Mouse (Mus musculus) hindbrain, embryonic 12.5 days (tissue): ENCODE results near the gene Chrng. TPM values are rescaled to one million over a fixed set of nuclear protein-coding genes. Genes with fewer than 3 reads are reported as not detected.

Source experiments
- ATAC-seq: fragments of 200-750 bp; cut with Nextera tagmentation; 2 replicates; pipeline ENCODE4 v1.8.0; 2017; ENCODE audit warnings: moderate TSS enrichment; ENCODE audit not compliant: low FRiP score
- H3K27ac ChIP-seq: fragments of 300-500 bp; sonication (generic); 2 replicates; pipeline ENCODE4 v1.5.1; 2016; ENCODE audit warnings: mild to moderate bottlenecking
- H3K27me3 ChIP-seq: fragments of 300-500 bp; sonication (generic); 2 replicates; pipeline ENCODE4 v1.6.1; 2016; ENCODE audit warnings: mild to moderate bottlenecking
- H3K36me3 ChIP-seq: fragments of 300-500 bp; sonication (generic); 2 replicates; pipeline ENCODE4 v1.6.1; 2016; ENCODE audit warnings: mild to moderate bottlenecking
- H3K4me1 ChIP-seq: fragments of 300-500 bp; sonication (generic); 2 replicates; pipeline ENCODE4 v1.6.1; 2016
- H3K4me2 ChIP-seq: fragments of 300-500 bp; sonication (generic); replicated peaks from 2 replicates; pipeline ENCODE4 v1.6.1; 2016; ENCODE audit warnings: mild to moderate bottlenecking
- H3K4me3 ChIP-seq: fragments of 300-500 bp; sonication (generic); 2 replicates; pipeline ENCODE4 v1.5.1; 2016; ENCODE audit warnings: mild to moderate bottlenecking
- H3K9ac ChIP-seq: fragments of 300-500 bp; sonication (generic); 2 replicates; pipeline ENCODE4 v1.6.1; 2016; ENCODE audit warnings: mild to moderate bottlenecking, moderate library complexity
- H3K9me3 ChIP-seq: fragments of 300-500 bp; sonication (generic); replicated peaks from 2 replicates; pipeline ENCODE4 v1.6.1; 2016; ENCODE audit warnings: mild to moderate bottlenecking
- WGBS: fragments of 180-500 bp; shearing (Covaris S2); methylation state at CpG from one replicate; pipeline ENCODE4 v1.1.7; 2016; 5-methylcytosine and 5-hydroxymethylcytosine counted together
- polyA plus RNA-seq: library from polyadenylated mRNA; unstranded; fragments of >200 nt; fragmentation: Nextera tagmentation; extraction: Ambion mirVana; gene quantifications from 2 replicates; pipeline ENCODE4 v1.2.1, GENCODE M21; 2016

Chrng gene
- polyA plus RNA-seq, 1 experiment from 2014 or later: 0.90 TPM

DNA sequence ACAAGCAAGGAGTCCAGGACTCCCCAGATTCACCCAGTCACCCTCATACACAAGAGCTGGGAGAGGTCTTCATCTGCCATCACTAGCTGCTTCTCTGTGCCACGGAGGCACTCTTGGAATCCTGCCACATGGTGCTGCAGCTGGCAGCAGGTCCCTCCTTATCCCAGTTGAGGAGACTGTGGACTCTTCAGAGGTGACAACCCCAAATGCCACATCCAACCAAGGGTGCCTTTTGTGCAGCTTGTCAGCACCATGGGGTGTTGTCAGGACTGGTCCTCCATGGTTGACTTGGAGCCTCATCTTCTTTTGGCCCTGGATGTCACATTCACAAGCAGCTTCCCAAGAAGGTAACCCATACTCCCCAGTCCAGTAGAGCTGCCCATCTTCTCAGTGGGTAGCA is 2.6 kb upstream of the Chrng start:
- H3K27ac ChIP-seq: no peak overlapping the region
- 45% methylated on average over 1 of the region's 1 CpGs for WGBS
- no peaks in the 10 kb centered on the region for H3K9me3 ChIP-seq
- ATAC-seq: no peak
- peaks cover 16% of the 10 kb centered on the region; the same call in 1 of the 2 replicates for H3K27me3 ChIP-seq
- no peak overlapping the region for H3K4me2 ChIP-seq
- no peak overlapping the region for H3K9ac ChIP-seq
- H3K36me3 ChIP-seq: no peaks in the 10 kb centered on the region
- H3K4me1 ChIP-seq: peaks cover 5% of the 10 kb centered on the region; the same call in 1 of the 2 replicates
- no peak overlapping the region for H3K4me3 ChIP-seq

- H3K9ac ChIP-seq: no peak overlapping the region
- ATAC-seq: no peak
- no peak overlapping the region for H3K4me3 ChIP-seq
- H3K4me1 ChIP-seq: peaks cover 5% of the 10 kb centered on the region; the same call in 1 of the 2 replicates
- H3K36me3 ChIP-seq: no peaks in the 10 kb centered on the region
- WGBS: 85% methylated on average over 5 of the region's 5 CpGs
- H3K27ac ChIP-seq: no peak overlapping the region
- no peaks in the 10 kb centered on the region for H3K9me3 ChIP-seq
- no peak overlapping the region for H3K4me2 ChIP-seq
- H3K27me3 ChIP-seq: peaks cover 27% of the 10 kb centered on the region
Measured at GRCm38 (mm10) chr1:87203779-87204178, 678 bp upstream of the Chrng start.

- H3K36me3 ChIP-seq: no peaks in the 10 kb centered on the region
- H3K27ac ChIP-seq: no peak overlapping the region
Measured at GRCm38 (mm10) chr1:87205038-87205437, 581 bp downstream of the Chrng start.

DNA sequence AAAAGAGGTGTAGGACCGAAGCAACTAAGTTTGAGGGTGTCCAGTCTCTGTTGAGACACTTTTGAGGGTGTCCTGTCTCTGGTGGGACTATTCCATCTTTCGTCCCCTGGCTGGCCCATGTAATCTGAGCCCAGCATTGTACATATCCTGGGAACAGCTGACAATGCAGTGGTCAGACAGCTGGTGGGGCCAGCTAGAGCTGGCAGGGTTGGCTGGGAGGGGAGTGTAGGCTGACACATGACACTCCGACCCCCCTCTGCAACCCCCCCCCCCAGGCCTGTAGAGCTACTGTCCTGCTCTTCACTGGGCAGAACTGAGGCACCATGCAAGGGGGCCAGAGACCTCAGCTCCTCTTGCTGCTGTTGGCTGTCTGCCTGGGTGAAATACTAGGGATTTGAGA is 1.0 kb downstream of the Chrng start:
- no peak overlapping the region for H3K27ac ChIP-seq
- no peaks in the 10 kb centered on the region for H3K9me3 ChIP-seq
- H3K27me3 ChIP-seq: peaks cover 27% of the 10 kb centered on the region
- no peak for ATAC-seq
- H3K4me1 ChIP-seq: peaks cover 5% of the 10 kb centered on the region; the same call in 1 of the 2 replicates
- peak overlapping the region; percentile 8; the same call in 1 of the 2 replicates for H3K9ac ChIP-seq
- 37% methylated on average over 3 of the region's 3 CpGs for WGBS
- no peak overlapping the region for H3K4me2 ChIP-seq
- no peak overlapping the region for H3K4me3 ChIP-seq
- no peaks in the 10 kb centered on the region for H3K36me3 ChIP-seq

More at GRCm38 (mm10) chr1:87205038-87205437, 581 bp downstream of the Chrng start:
- Histone ChIP-seq H3K4me2 (no peak overlapping the region), H3K27me3 (peaks cover 27% of the 10 kb centered on the region), H3K4me1 (peaks cover 5% of the 10 kb centered on the region; the same call in 1 of the 2 replicates), H3K9ac (no peak overlapping the region), H3K4me3 (no peak overlapping the region), H3K9me3 (no peaks in the 10 kb centered on the region)
- 61% methylated on average over 6 of the region's 6 CpGs for WGBS
- no peak for ATAC-seq

GRCm38 (mm10) chr1:87206339-87206738 is 1.9 kb downstream of the Chrng start:
- ATAC-seq: no peak
- Histone ChIP-seq H3K4me3 (no peak overlapping the region), H3K27ac (no peak overlapping the region), H3K9ac (no peak overlapping the region), H3K4me1 (peaks cover 5% of the 10 kb centered on the region; the same call in 1 of the 2 replicates), H3K4me2 (no peak overlapping the region), H3K27me3 (peaks cover 27% of the 10 kb centered on the region), H3K9me3 (no peaks in the 10 kb centered on the region), H3K36me3 (no peaks in the 10 kb centered on the region)
- 24% methylated on average over 17 of the region's 17 CpGs for WGBS

- peaks cover 23% of the 10 kb centered on the region for H3K4me1 ChIP-seq
- peaks cover 15% of the 10 kb centered on the region for H3K27me3 ChIP-seq
- WGBS: 90% methylated on average over 4 of the region's 4 CpGs
- ATAC-seq: no peak
- H3K27ac ChIP-seq: no peak overlapping the region
- no peak overlapping the region for H3K4me2 ChIP-seq
- H3K36me3 ChIP-seq: no peaks in the 10 kb centered on the region
- no peak overlapping the region for H3K4me3 ChIP-seq
- H3K9me3 ChIP-seq: no peaks in the 10 kb centered on the region
- no peak overlapping the region for H3K9ac ChIP-seq
Measured at GRCm38 (mm10) chr1:87211431-87211830, 7.0 kb downstream of the Chrng start.

DNA sequence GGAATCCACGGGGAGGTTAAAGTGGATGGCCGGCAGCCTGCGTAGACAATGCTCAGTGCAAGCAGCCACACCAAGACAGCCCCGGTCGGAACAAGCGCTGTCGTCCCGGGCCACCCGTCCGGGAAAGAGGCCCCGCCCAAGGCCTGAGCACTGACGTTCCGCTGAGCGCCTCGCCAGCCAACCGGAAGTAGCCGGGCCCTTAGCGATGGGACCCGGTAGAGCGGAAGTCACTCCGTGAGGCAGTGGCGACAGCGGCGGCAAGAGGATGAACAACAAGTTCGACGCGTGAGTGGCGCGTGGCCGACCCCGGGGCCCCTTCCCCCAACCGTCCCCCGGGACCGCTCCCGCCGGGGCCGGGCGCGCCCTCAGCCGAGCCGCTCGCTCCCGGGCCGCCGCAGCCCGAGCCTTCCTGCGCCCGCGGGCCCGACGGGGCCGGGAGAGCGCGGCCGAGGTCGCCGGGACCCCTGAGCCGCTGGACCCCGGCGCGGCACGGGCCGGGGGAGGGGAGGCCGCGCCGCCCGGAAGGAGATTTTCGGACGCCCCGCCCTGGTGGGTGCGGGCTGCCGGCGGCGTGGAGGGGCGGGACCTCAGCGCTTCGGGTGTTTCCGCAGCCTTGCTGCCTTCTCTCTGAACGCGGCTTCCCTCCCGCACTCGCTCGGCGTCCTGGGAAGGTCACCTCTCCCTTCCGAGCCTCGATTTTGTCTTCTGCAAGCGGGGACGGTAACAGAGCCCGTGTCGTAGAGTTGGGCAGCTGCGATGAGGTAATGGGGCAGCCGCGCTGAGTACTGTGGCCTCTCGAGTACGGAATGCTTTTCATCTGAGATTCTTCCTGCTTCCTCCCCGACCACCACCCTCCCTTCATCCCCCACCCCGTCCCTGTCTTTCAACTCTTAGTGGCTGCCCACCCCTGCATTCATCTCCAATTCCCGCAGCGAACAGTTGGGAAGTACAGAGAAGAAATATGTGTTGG is 9.6 kb downstream of the Chrng start, which contains the start of gene Eif4e2:
Gene Eif4e2, plus strand, starts transcription at position 180 of the 970 bp plus-strand sequence.
- peak within 1 kb of the TSS; percentile 71 for H3K4me2 ChIP-seq
- no peaks in the 10 kb centered on the region for H3K36me3 ChIP-seq
- H3K9ac ChIP-seq: peak within 1 kb of the TSS; percentile 96
- WGBS: under 1% methylated on average over 86 of the region's 99 CpGs
- H3K9me3 ChIP-seq: no peaks in the 10 kb centered on the region
- peak within 1 kb of the TSS; percentile 99 for H3K27ac ChIP-seq
- H3K27me3 ChIP-seq: no peaks in the 10 kb centered on the region
- H3K4me1 ChIP-seq: peaks cover 31% of the 10 kb centered on the region
- ATAC-seq: peak; percentile 97
- H3K4me3 ChIP-seq: peak within 1 kb of the TSS; percentile 93

- H3K4me2 ChIP-seq: peak overlapping the region; percentile 71
- peak overlapping the region; percentile 93 for H3K4me3 ChIP-seq
- no peaks in the 10 kb centered on the region for H3K27me3 ChIP-seq
- peaks cover 31% of the 10 kb centered on the region for H3K4me1 ChIP-seq
- H3K27ac ChIP-seq: peak overlapping the region; percentile 99
- no peak for ATAC-seq
- 44% methylated on average over 4 of the region's 4 CpGs for WGBS
- H3K9me3 ChIP-seq: no peaks in the 10 kb centered on the region
- peaks cover 5% of the 10 kb centered on the region; the same call in 1 of the 2 replicates for H3K36me3 ChIP-seq
- peak overlapping the region; percentile 96 for H3K9ac ChIP-seq
Measured at GRCm38 (mm10) chr1:87214748-87215147, 10.3 kb downstream of the Chrng start.

DNA sequence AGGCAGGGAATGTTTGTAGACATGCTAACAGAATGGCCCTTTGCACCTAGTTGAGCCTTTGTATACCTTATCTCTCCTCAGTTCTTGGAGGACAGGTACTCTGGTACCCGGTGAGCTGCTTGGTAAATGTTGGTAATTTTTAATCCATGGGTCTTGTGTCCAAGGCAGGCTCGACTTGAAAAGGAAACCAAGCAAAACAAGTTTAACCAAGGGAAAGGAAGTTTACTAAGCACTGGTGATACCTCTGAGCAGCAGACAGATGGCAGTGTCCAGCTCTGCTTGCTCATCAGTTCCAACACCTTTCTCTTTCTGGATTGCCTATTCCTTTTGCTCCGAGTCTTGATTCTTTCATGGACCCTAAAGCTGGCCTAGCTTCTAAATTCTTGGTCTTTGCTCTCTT is 13.5 kb downstream of the Chrng start:
- Histone ChIP-seq H3K9me3 (no peaks in the 10 kb centered on the region), H3K36me3 (peaks cover 35% of the 10 kb centered on the region), H3K4me2 (no peak overlapping the region), H3K4me1 (peaks cover 29% of the 10 kb centered on the region), H3K9ac (no peak overlapping the region), H3K27me3 (no peaks in the 10 kb centered on the region), H3K4me3 (no peak overlapping the region), H3K27ac (no peak overlapping the region)
- no peak for ATAC-seq
- 63% methylated on average over 3 of the region's 3 CpGs for WGBS

GRCm38 (mm10) chr1:87225739-87226138 is 21.3 kb downstream of the Chrng start:
- 98% methylated on average over 8 of the region's 8 CpGs for WGBS
- no peak for ATAC-seq
- H3K27me3 ChIP-seq: no peaks in the 10 kb centered on the region
- no peak overlapping the region for H3K4me3 ChIP-seq
- no peak overlapping the region for H3K9ac ChIP-seq
- peaks cover 97% of the 10 kb centered on the region for H3K36me3 ChIP-seq
- H3K4me2 ChIP-seq: no peak overlapping the region
- H3K9me3 ChIP-seq: no peaks in the 10 kb centered on the region
- H3K27ac ChIP-seq: no peak overlapping the region
- no peaks in the 10 kb centered on the region for H3K4me1 ChIP-seq

- no peaks in the 10 kb centered on the region for H3K9me3 ChIP-seq
- H3K4me3 ChIP-seq: no peak overlapping the region
- H3K27me3 ChIP-seq: no peaks in the 10 kb centered on the region
- H3K9ac ChIP-seq: no peak overlapping the region
- no peak overlapping the region for H3K27ac ChIP-seq
- H3K36me3 ChIP-seq: peaks cover 96% of the 10 kb centered on the region
- H3K4me2 ChIP-seq: no peak overlapping the region
- H3K4me1 ChIP-seq: no peaks in the 10 kb centered on the region
- ATAC-seq: no peak
- 100% methylated on average over 1 of the region's 1 CpGs for WGBS
Measured at GRCm38 (mm10) chr1:87226409-87227159, 22.1 kb downstream of the Chrng start.

- Histone ChIP-seq H3K9me3 (no peaks in the 10 kb centered on the region), H3K27ac (no peak overlapping the region), H3K4me2 (no peak overlapping the region), H3K9ac (no peak overlapping the region), H3K36me3 (peaks cover 96% of the 10 kb centered on the region), H3K4me1 (no peaks in the 10 kb centered on the region), H3K4me3 (no peak overlapping the region), H3K27me3 (no peaks in the 10 kb centered on the region)
- WGBS: 89% methylated on average over 3 of the region's 3 CpGs
- ATAC-seq: no peak
Measured at GRCm38 (mm10) chr1:87227160-87227550, 22.7 kb downstream of the Chrng start.
